Mouse (Mus musculus): ENCODE measurements around the gene Hlcs.

DNA sequence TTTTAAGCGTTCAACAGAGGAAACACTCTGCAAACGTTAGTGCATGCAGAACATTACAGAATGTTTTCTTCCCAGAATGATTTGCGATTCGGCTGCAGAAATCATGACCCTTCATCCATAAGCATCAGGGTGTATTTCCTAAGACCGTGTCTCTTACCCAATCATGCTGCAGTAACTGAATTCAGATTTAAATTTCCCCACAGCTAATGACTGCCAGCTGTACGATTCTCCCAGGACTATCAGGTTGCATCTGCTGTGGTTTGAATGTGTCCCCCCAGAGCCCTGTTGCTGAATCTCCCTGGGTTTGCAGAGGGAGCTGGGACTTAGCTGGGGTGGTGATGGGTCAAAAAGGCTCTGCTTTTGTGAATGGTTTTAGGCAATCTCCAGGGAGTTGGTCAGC lies 5.4 kb downstream of the Hlcs start:
- TF ChIP-seq CTCF (IDR thresholded peaks at IDR 0.05; ENCODE audit: low read depth, low read length), result no peak
- TF ChIP-seq GATA1 (IDR thresholded peaks at IDR 0.05; ENCODE audit: borderline replicate concordance, low read length), result no peak

All from G1E (cell line).